Mouse (Mus musculus) stomach, embryonic 14.5 days (tissue): ENCODE data around the gene Cfap58. TPM values are rescaled to one million over a fixed set of nuclear protein-coding genes. Genes with fewer than 3 reads are reported as not detected.

Experiments used
- ATAC-seq: fragments of 200-750 bp; cut with Nextera tagmentation; 2 replicates; pipeline ENCODE4 v1.8.0; 2017; ENCODE audit warnings: low read depth, moderate TSS enrichment; ENCODE audit not compliant: insufficient number of reproducible peaks, insufficient read depth, low FRiP score
- H3K27ac ChIP-seq: fragments of 300-500 bp; sonication (generic); 2 replicates; pipeline ENCODE4 v1.5.1; 2014; ENCODE audit warnings: mild to moderate bottlenecking, low read length, moderate library complexity, mixed read lengths
- H3K27me3 ChIP-seq: fragments of 300-500 bp; sonication (generic); 2 replicates; pipeline ENCODE4 v1.6.1; 2014; ENCODE audit warnings: low read length, control low read depth, mixed read lengths; ENCODE audit not compliant: control insufficient read depth, insufficient read depth
- H3K36me3 ChIP-seq: fragments of 300-500 bp; sonication (generic); 2 replicates; pipeline ENCODE4 v1.6.1; 2014; ENCODE audit warnings: mild to moderate bottlenecking, control low read depth, low read length, moderate library complexity, mixed read lengths; ENCODE audit not compliant: control insufficient read depth, insufficient read depth
- H3K4me1 ChIP-seq: fragments of 300-500 bp; sonication (generic); 2 replicates; pipeline ENCODE4 v1.6.1; 2014; ENCODE audit warnings: low read length, control low read depth, mixed read lengths; ENCODE audit not compliant: control insufficient read depth, insufficient read depth
- H3K4me2 ChIP-seq: fragments of 300-500 bp; sonication (generic); replicated peaks from 2 replicates; pipeline ENCODE4 v1.6.1; 2014; ENCODE audit warnings: low read depth, low read length, control low read depth
- H3K4me3 ChIP-seq: fragments of 300-500 bp; sonication (generic); 2 replicates; pipeline ENCODE4 v1.5.1; 2014; ENCODE audit warnings: low read depth, low read length, control low read depth
- H3K9ac ChIP-seq: fragments of 300-500 bp; sonication (generic); replicated peaks from 2 replicates; pipeline ENCODE4 v1.6.1; 2014; ENCODE audit warnings: low read depth, mild to moderate bottlenecking, control low read depth, low read length, moderate library complexity, mixed read lengths
- H3K9me3 ChIP-seq: fragments of 300-500 bp; sonication (generic); 2 replicates; pipeline ENCODE4 v1.6.1; 2016; ENCODE audit warnings: low read depth, low read length, control low read depth; ENCODE audit not compliant: control insufficient read depth
- WGBS: fragments of 180-500 bp; shearing (Covaris S2); extraction: QIAGEN DNeasy Blood & Tissue Kit; methylation state at CpG from one replicate; pipeline ENCODE4 v1.1.7; 2014; 5-methylcytosine and 5-hydroxymethylcytosine counted together
- polyA plus RNA-seq: library from polyadenylated mRNA; unstranded; fragments of >200 nt; fragmentation: Nextera tagmentation; extraction: Ambion mirVana; gene quantifications from 2 replicates; pipeline ENCODE4 v1.2.1, GENCODE M21; 2014

Gene Cfap58
- polyA plus RNA-seq, 1 experiment from 2014 or later, result not detected

DNA sequence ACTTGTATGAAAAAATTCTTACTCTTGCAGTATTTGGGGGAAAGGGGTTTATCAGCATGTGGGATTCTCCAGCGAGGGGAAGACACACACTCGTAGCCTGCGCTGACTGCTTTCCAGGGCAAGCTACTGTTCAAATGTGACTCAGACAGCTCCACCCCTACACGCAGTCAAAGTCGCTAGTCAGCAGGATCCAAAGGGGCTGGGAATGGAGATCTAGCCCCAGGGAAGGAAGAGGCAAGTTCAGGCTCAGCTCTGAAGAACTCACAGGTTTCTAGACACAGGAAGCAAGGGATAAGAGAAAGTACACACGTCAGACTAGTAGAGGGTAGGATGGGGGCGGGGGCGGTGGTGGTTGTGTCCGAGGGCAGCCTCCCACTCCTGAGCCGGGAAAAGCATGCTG, 36.9 kb upstream of the Cfap58 start:
- H3K4me3 ChIP-seq, result no peak overlapping the region
- peaks cover 12% of the 10 kb centered on the region for H3K36me3 ChIP-seq
- 79% methylated on average over 10 of the region's 10 CpGs for WGBS
- H3K27ac ChIP-seq, result no peak overlapping the region
- H3K9ac ChIP-seq, result no peak overlapping the region
- no peak overlapping the region for H3K4me2 ChIP-seq
- H3K4me1 ChIP-seq, result peaks cover 4% of the 10 kb centered on the region; the same call in 1 of the 2 replicates
- no peaks in the 10 kb centered on the region for H3K27me3 ChIP-seq
- ATAC-seq, result no peak
- H3K9me3 ChIP-seq, result no peaks in the 10 kb centered on the region

GRCm38 (mm10) chr19:47902316-47903201, 34.9 kb upstream of the Cfap58 start:
- 63% methylated on average over 13 of the region's 13 CpGs for WGBS
- Histone ChIP-seq H3K9me3 (no peaks in the 10 kb centered on the region), H3K4me2 (no peak overlapping the region), H3K4me1 (peaks cover 4% of the 10 kb centered on the region; the same call in 1 of the 2 replicates), H3K27ac (no peak overlapping the region), H3K9ac (no peak overlapping the region), H3K36me3 (no peaks in the 10 kb centered on the region; the same call in 1 of the 2 replicates), H3K4me3 (no peak overlapping the region), H3K27me3 (no peaks in the 10 kb centered on the region)
- no peak for ATAC-seq

DNA sequence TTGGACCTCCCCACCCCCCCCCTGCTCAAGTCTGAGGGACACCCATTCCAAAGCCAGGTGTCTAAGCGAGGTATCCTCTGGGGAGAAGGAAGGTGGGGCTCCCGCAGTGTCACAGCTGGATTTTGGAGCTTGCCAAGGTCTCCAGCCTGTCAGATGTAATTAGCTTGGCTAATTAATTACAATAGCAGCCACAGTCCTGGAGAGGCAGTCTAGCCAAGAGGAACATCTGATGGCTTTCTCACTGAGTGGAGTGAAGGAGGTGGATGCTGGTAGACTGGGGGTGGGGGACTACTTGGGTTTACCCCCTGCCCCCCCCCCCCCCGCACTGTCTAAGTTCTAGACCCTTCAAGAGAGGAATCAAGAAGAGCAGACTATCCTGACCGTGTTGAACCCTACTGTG, 33.8 kb upstream of the Cfap58 start:
- no peak overlapping the region for H3K4me2 ChIP-seq
- 64% methylated on average over 4 of the region's 4 CpGs for WGBS
- no peak for ATAC-seq
- no peaks in the 10 kb centered on the region for H3K27me3 ChIP-seq
- peaks cover 7% of the 10 kb centered on the region; the same call in 1 of the 2 replicates for H3K4me1 ChIP-seq
- no peaks in the 10 kb centered on the region for H3K9me3 ChIP-seq
- H3K36me3 ChIP-seq, result no peaks in the 10 kb centered on the region
- no peak overlapping the region for H3K4me3 ChIP-seq
- no peak overlapping the region for H3K9ac ChIP-seq
- no peak overlapping the region for H3K27ac ChIP-seq

GRCm38 (mm10) chr19:47905081-47905480, 32.4 kb upstream of the Cfap58 start:
- H3K4me1 ChIP-seq, result peaks cover 20% of the 10 kb centered on the region
- H3K36me3 ChIP-seq, result no peaks in the 10 kb centered on the region
- H3K4me3 ChIP-seq, result no peak overlapping the region
- no peak overlapping the region for H3K27ac ChIP-seq
- H3K9me3 ChIP-seq, result no peaks in the 10 kb centered on the region
- WGBS, result 75% methylated on average over 4 of the region's 4 CpGs
- no peaks in the 10 kb centered on the region for H3K27me3 ChIP-seq
- H3K4me2 ChIP-seq, result no peak overlapping the region
- ATAC-seq, result no peak
- H3K9ac ChIP-seq, result no peak overlapping the region

GRCm38 (mm10) chr19:47905603-47906002, 31.9 kb upstream of the Cfap58 start:
- Histone ChIP-seq H3K9ac (no peak overlapping the region), H3K4me2 (no peak overlapping the region), H3K27me3 (no peaks in the 10 kb centered on the region), H3K27ac (no peak overlapping the region), H3K4me1 (peaks cover 21% of the 10 kb centered on the region), H3K36me3 (no peaks in the 10 kb centered on the region), H3K4me3 (no peak overlapping the region), H3K9me3 (no peaks in the 10 kb centered on the region)
- WGBS, result 76% methylated on average over 5 of the region's 5 CpGs
- no peak for ATAC-seq

DNA sequence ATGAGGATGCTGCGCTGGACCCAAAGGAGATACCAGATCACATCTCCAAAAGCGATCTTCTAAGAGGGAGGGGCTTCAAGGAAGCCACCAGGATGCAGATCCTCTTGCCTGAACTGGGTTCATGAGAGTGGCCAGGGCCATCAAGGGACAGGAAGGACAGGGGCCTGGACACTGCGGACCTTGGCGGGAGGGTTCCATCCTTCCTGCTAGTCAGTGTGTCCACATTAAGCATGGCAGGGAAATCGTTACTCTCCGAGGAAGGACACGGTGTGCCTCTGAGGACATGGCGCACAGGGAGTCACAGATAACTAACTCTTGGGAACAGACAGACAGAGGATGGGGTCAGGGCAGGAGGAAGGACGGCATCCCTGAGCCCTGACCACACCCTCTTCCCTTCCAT, 29.9 kb upstream of the Cfap58 start:
- Histone ChIP-seq H3K4me2 (no peak overlapping the region), H3K9me3 (no peaks in the 10 kb centered on the region), H3K9ac (no peak overlapping the region), H3K36me3 (no peaks in the 10 kb centered on the region), H3K27me3 (no peaks in the 10 kb centered on the region), H3K4me3 (no peak overlapping the region), H3K27ac (no peak overlapping the region), H3K4me1 (peaks cover 34% of the 10 kb centered on the region)
- ATAC-seq, result no peak
- 92% methylated on average over 9 of the region's 9 CpGs for WGBS

- Histone ChIP-seq H3K9ac (no peak overlapping the region), H3K36me3 (no peaks in the 10 kb centered on the region), H3K27me3 (no peaks in the 10 kb centered on the region), H3K27ac (peak overlapping the region; percentile 48; the same call in 1 of the 2 replicates), H3K4me3 (no peak overlapping the region), H3K9me3 (no peaks in the 10 kb centered on the region), H3K4me1 (peaks cover 33% of the 10 kb centered on the region), H3K4me2 (peak overlapping the region; percentile 38; the same call in 1 of the 2 replicates)
- no peak for ATAC-seq
- 21% methylated on average over 6 of the region's 6 CpGs for WGBS
Measured at GRCm38 (mm10) chr19:47908961-47909371, 28.5 kb upstream of the Cfap58 start.

DNA sequence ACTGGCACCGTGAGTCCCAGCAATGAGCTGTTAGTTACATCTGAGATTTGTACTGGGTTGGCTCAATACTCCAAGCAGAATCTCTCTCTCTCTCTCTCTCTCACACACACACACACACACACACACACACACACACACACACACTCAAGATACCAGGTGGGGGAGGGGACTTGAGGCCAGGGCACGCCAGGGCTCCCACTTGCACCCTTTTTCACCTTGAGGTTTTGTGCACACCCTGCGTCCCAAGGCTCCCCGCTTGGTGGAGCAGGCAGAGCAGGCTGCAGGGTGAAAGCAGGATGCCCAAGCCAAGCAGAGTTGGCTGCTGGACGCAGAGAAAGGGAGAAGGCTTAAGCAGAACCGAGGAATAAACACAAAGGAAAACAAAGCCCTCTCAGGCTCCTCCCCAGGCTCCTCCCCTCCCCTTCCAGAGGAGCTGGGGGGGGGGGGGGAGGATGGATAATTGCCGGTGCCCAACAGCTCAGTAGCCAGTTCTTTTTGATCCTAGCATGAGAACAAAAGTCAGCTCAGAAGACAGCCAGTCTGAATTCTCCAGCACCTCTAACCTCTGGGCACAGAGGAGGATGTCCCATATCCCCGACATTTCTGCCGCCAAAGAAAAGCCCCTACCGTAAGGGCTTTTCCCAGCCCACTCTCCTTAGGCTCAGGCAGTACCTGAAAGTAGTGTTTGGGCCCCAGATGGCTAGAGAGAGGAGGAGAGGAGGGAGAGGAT, 27.9 kb upstream of the Cfap58 start:
- H3K27ac ChIP-seq, result peak overlapping the region; percentile 61
- peak overlapping the region; percentile 38 for H3K4me2 ChIP-seq
- no peak overlapping the region; the same call in 1 of the 2 replicates for H3K9ac ChIP-seq
- 6% methylated on average over 10 of the region's 10 CpGs for WGBS
- no peaks in the 10 kb centered on the region for H3K27me3 ChIP-seq
- no peak for ATAC-seq
- no peaks in the 10 kb centered on the region for H3K9me3 ChIP-seq
- H3K4me3 ChIP-seq, result no peak overlapping the region
- peaks cover 33% of the 10 kb centered on the region for H3K4me1 ChIP-seq
- H3K36me3 ChIP-seq, result no peaks in the 10 kb centered on the region
